Comparison of ENCODE assay signal across 8 mouse cellular contexts in the genomic region with DNA sequence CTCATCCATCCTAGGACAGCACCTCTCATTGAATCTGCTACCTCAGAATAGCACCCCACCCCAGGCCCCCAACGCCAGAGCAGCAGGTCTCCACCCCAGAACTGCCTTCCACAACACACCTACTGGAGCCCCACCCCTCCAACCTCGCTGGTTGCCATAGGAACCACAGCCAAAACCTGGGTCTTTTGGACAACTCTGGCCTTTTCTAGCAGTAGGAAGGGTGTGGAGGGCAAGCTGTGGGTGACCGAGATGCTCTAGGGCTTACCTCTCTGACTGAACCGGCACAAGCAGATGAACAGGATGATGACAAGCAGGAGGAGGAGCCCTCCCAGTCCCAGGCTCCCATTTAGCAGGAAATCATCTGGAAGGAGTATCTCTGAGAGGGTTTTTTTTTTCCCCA. TPM values are rescaled to one million over a fixed set of nuclear protein-coding genes. Genes with fewer than 3 reads are reported as not detected.
DNase-seq lines count a peak whose midpoint lies in the region; ATAC-seq and TF ChIP-seq lines count a peak whose summit lies in the region.

No protein-coding gene starts in this region.

- DNase-seq in CH12.LX (ENCODE audit: extremely low read depth) (no peak), WW6 (ENCODE audit: low read depth, low spot score) (peak; percentile 67)
- no peak for DNase-seq in liver, embryonic 14.5 days (ENCODE audit: low read depth in 3 of 3, low spot score in 3 of 3)
- DNase-seq in naive thymus-derived CD4-positive, alpha-beta T cell, adult 2 months (ENCODE audit: low read depth): peak; percentile 85
- peak; percentile 38 for DNase-seq in yolk sac, embryonic 10.5 days (ENCODE audit: low spot score)
- no peak for DNase-seq in left cerebral cortex, adult 8-10 months (ENCODE audit: low spot score in 2 of 2)
- no peak for DNase-seq in layer of hippocampus, postnatal 25 days (ENCODE audit: extremely low spot score in 1 of 2, low spot score in 1 of 2)

- H3K4me2 ChIP-seq in CH12.LX (ENCODE audit: insufficient read depth, low read depth, poor library complexity, severe bottlenecking): peak overlapping the region; percentile 81
- H3K4me2 ChIP-seq in heart, embryonic 12.5 days: peak overlapping the region; percentile 73
- H3K4me2 ChIP-seq in liver, embryonic 14.5 days (ENCODE audit: low read depth): peak overlapping the region; percentile 64

- no peak for TF ChIP-seq RAD21 in CH12.LX (IDR thresholded peaks at IDR 0.05; ENCODE audit: low read depth, low read length)

- in situ Hi-C loops in CH12.LX (cut with MboI; ENCODE audit: low pct_ligation_motif_present, low pct_unique_long_range_greater_than_20kb, low sequenced_read_pairs): no loop called here

- no peak for TF ChIP-seq EP300 in CH12.LX (IDR thresholded peaks at IDR 0.05; ENCODE audit: low read length)
- no peak for TF ChIP-seq EP300 in liver, embryonic 14.5 days (IDR thresholded peaks at IDR 0.05; ENCODE audit: low read depth)

- H3K9ac ChIP-seq in CH12.LX (ENCODE audit: insufficient read depth, low read depth): peak overlapping the region; percentile 59
- peak overlapping the region; percentile 64; the same call in 1 of the 2 replicates for H3K9ac ChIP-seq in heart, embryonic 12.5 days
- no peak overlapping the region for H3K9ac ChIP-seq in liver, embryonic 14.5 days (replicated peaks)

- H3K9me3 ChIP-seq in CH12.LX (replicated peaks; ENCODE audit: low read length): no peaks in the 10 kb centered on the region
- H3K9me3 ChIP-seq in heart, embryonic 12.5 days (replicated peaks): no peaks in the 10 kb centered on the region
- no peaks in the 10 kb centered on the region for H3K9me3 ChIP-seq in liver, embryonic 14.5 days (ENCODE audit: control insufficient read depth, low read length)

- TF ChIP-seq POLR2A in CH12.LX (IDR thresholded peaks at IDR 0.05; ENCODE audit: low read depth, low read length): no peak; the same call in 1 of the 2 replicates

- peak overlapping the region; percentile 30; the same call in 1 of the 2 replicates for H3K27ac ChIP-seq in CH12.LX (ENCODE audit: insufficient read depth, low read depth)
- H3K27ac ChIP-seq in heart, embryonic 12.5 days (ENCODE audit: poor library complexity, severe bottlenecking): peak overlapping the region; percentile 62
- H3K27ac ChIP-seq in liver, embryonic 14.5 days: no peak overlapping the region

- H3K27me3 ChIP-seq in CH12.LX (replicated peaks): no peaks in the 10 kb centered on the region
- H3K27me3 ChIP-seq in heart, embryonic 12.5 days (replicated peaks): no peaks in the 10 kb centered on the region
- H3K27me3 ChIP-seq in liver, embryonic 14.5 days (ENCODE audit: control insufficient read depth, insufficient read depth, low read length): no peaks in the 10 kb centered on the region

- peak overlapping the region in 2 of 3 experiments; percentile 13 to 48 for H3K4me3 ChIP-seq in CH12.LX (replicated peaks in 1 of 3; ENCODE audit: low read depth in 2 of 3, low read length in 2 of 3, poor library complexity in 1 of 3)
- H3K4me3 ChIP-seq in heart, embryonic 12.5 days: peak overlapping the region; percentile 55
- H3K4me3 ChIP-seq in liver, embryonic 14.5 days (ENCODE audit: insufficient read depth in 1 of 2, low read depth in 2 of 2, low read length in 2 of 2): peak overlapping the region; percentile 5 to 53; a peak in 3 of 4 replicates

- H3K4me1 ChIP-seq in CH12.LX (ENCODE audit: control insufficient read depth in 1 of 2, insufficient read depth in 2 of 2): peaks cover 24 to 71% of the 10 kb centered on the region in 2 experiments
- peaks cover 12% of the 10 kb centered on the region for H3K4me1 ChIP-seq in heart, embryonic 12.5 days (replicated peaks)
- H3K4me1 ChIP-seq in liver, embryonic 14.5 days (replicated peaks; ENCODE audit: control insufficient read depth in 2 of 2, insufficient read depth in 2 of 2, low read length in 1 of 2): peaks cover 3 to 10% of the 10 kb centered on the region in 2 experiments; a peak in 3 of 4 replicates

- peaks cover 0 to 11% of the 10 kb centered on the region in 2 experiments for H3K36me3 ChIP-seq in CH12.LX (replicated peaks in 1 of 2; ENCODE audit: control insufficient read depth in 1 of 2, insufficient read depth in 1 of 2, low read length in 1 of 2)
- H3K36me3 ChIP-seq in heart, embryonic 12.5 days: no peaks in the 10 kb centered on the region
- no peaks in the 10 kb centered on the region for H3K36me3 ChIP-seq in liver, embryonic 14.5 days (replicated peaks; ENCODE audit: control insufficient read depth, insufficient read depth, low read depth)

- peak; percentile 54 for ATAC-seq in heart, embryonic 12.5 days (ENCODE audit: insufficient number of reproducible peaks, low FRiP score)
- ATAC-seq in liver, embryonic 14.5 days (ENCODE audit: insufficient read depth): 0 out of 2 replicates have a peak, but pooled peaks have one; percentile 12

- WGBS in heart, embryonic 12.5 days: 3% methylated on average over 4 of the region's 4 CpGs
- WGBS in liver, embryonic 14.5 days (ENCODE audit: insufficient replicate concordance): 2% methylated on average over 4 of the region's 4 CpGs

- no peaks in the 10 kb centered on the region for H3K79me2 ChIP-seq in CH12.LX (replicated peaks; ENCODE audit: control insufficient read depth, extremely low read depth, insufficient read depth, poor library complexity, severe bottlenecking)

- TF ChIP-seq CTCF in CH12.LX (conservative IDR thresholded peaks at IDR 0.05 in 1 of 2, IDR thresholded peaks at IDR 0.05 in 1 of 2; ENCODE audit: low read depth in 2 of 2, low read length in 2 of 2): no peak
- no peak for TF ChIP-seq CTCF in liver, embryonic 14.5 days (IDR thresholded peaks at IDR 0.05; ENCODE audit: low read depth)

- dilution Hi-C loops in CH12.LX (cut with MboI; ENCODE audit: extremely low pct_ligation_motif_present, extremely low pct_unique_long_range_greater_than_20kb, low sequenced_read_pairs): no loop called here

TF ChIP-seq in CH12.LX, 34 proteins besides CTCF, POLR2A, EP300 and RAD21 (continues in another document):
- no peak for TF ChIP-seq UBTF (IDR thresholded peaks at IDR 0.05; ENCODE audit: low read depth, low read length)
- TF ChIP-seq HCFC1 (IDR thresholded peaks at IDR 0.05; ENCODE audit: low read depth, low read length): no peak
- no peak for TF ChIP-seq MAZ (IDR thresholded peaks at IDR 0.05; ENCODE audit: low read depth, low read length)
- no peak for TF ChIP-seq PAX5 (IDR thresholded peaks at IDR 0.05; ENCODE audit: low read length)
- no peak for TF ChIP-seq NELFE (IDR thresholded peaks at IDR 0.05; ENCODE audit: low read depth, low read length)
- no peak for TF ChIP-seq MAX (IDR thresholded peaks at IDR 0.05; ENCODE audit: low read length)
- no peak for TF ChIP-seq SIN3A (IDR thresholded peaks at IDR 0.05; ENCODE audit: low read length)
- TF ChIP-seq NRF1 (IDR thresholded peaks at IDR 0.05; ENCODE audit: low read depth, low read length): no peak

RNA-seq across cellular contexts. Expression of a gene that starts 1.6 kb away (rescaled TPM):
- 6.0 and 8.4 TPM in 2 replicates for total RNA-seq in CH12.LX (2012; rRNA removed)
- 2.9 and 4.4 TPM in 2 replicates for total RNA-seq in CH12.LX (2014; rRNA removed)
- polyA plus RNA-seq in CH12.LX (2012; ENCODE audit: insufficient read length, low read depth): 8.5 and 9.0 TPM in 2 replicates
- 3.3 and 5.2 TPM in 2 replicates for polyA plus RNA-seq in heart, embryonic 12.5 days (2016; fragmentation: Nextera tagmentation; extraction: Ambion mirVana)
- polyA plus RNA-seq in liver, embryonic 14.5 days (2012; rRNA removed): 25.6 and 37.4 TPM in 2 replicates
- polyA plus RNA-seq in liver, embryonic 14.5 days (2014; fragmentation: Nextera tagmentation; extraction: Ambion mirVana): 32.8 and 37.7 TPM in 2 replicates
- total RNA-seq in left cerebral cortex, adult 8-10 months (2022): 10 to 100 TPM in 1 of 4 experiments, 1 to 10 TPM in 3; 6.5 to 10.1 (median 7.9) TPM
- 1 to 10 TPM; 8.1 to 8.9 TPM for total RNA-seq in layer of hippocampus, postnatal 25 days (2021)

RNA-seq across cellular contexts. Expression of a gene that starts 7.6 kb away (rescaled TPM):
- total RNA-seq in CH12.LX (2012; rRNA removed) (120 and 150 TPM in 2 replicates), CH12.LX (2014; rRNA removed) (228 and 234 TPM in 2 replicates)
- polyA plus RNA-seq in CH12.LX (2012; ENCODE audit: insufficient read length, low read depth): 263 and 267 TPM in 2 replicates
- polyA plus RNA-seq in heart, embryonic 12.5 days (2016; fragmentation: Nextera tagmentation; extraction: Ambion mirVana): 0.14 and 0.31 TPM in 2 replicates
- 0.47 and 0.70 TPM in 2 replicates for polyA plus RNA-seq in liver, embryonic 14.5 days (2012; rRNA removed)
- 0.28 and 0.64 TPM in 2 replicates for polyA plus RNA-seq in liver, embryonic 14.5 days (2014; fragmentation: Nextera tagmentation; extraction: Ambion mirVana)
- 1 to 10 TPM in 3 of 4 experiments, not detected in 1; 1.0 to 1.6 (median 1.2) TPM for total RNA-seq in left cerebral cortex, adult 8-10 months (2022)
- total RNA-seq in layer of hippocampus, postnatal 25 days (2021): under 1 TPM; 0.42 to 0.54 TPM

RNA-seq across cellular contexts. Expression of a gene that starts 10.8 kb away (rescaled TPM):
- 7.0 and 14.7 TPM in 2 replicates for total RNA-seq in CH12.LX (2012; rRNA removed)
- 14.1 and 15.5 TPM in 2 replicates for total RNA-seq in CH12.LX (2014; rRNA removed)
- polyA plus RNA-seq in CH12.LX (2012; ENCODE audit: insufficient read length, low read depth): 14.7 and 19.7 TPM in 2 replicates
- polyA plus RNA-seq in heart, embryonic 12.5 days (2016; fragmentation: Nextera tagmentation; extraction: Ambion mirVana): 4.3 and 4.4 TPM in 2 replicates
- 3.1 and 8.1 TPM in 2 replicates for polyA plus RNA-seq in liver, embryonic 14.5 days (2012; rRNA removed)
- polyA plus RNA-seq in liver, embryonic 14.5 days (2014; fragmentation: Nextera tagmentation; extraction: Ambion mirVana): 18.6 and 20.7 TPM in 2 replicates
- total RNA-seq in left cerebral cortex, adult 8-10 months (2022): 10 to 100 TPM; 11.2 to 30.3 (median 17.4) TPM
- total RNA-seq in layer of hippocampus, postnatal 25 days (2021): 10 to 100 TPM; 10.4 to 10.8 TPM

RNA-seq across cellular contexts. Expression of a gene that starts 15.1 kb away (rescaled TPM):
- total RNA-seq in CH12.LX (2012; rRNA removed) (18.8 and 28.0 TPM in 2 replicates), CH12.LX (2014; rRNA removed) (19.0 and 20.8 TPM in 2 replicates)
- polyA plus RNA-seq in CH12.LX (2012; ENCODE audit: insufficient read length, low read depth): 25.2 and 28.3 TPM in 2 replicates
- 0.12 TPM in 1 of 2 replicates, not detected in the other for polyA plus RNA-seq in heart, embryonic 12.5 days (2016; fragmentation: Nextera tagmentation; extraction: Ambion mirVana)
- 0.42 and 0.73 TPM in 2 replicates for polyA plus RNA-seq in liver, embryonic 14.5 days (2012; rRNA removed)
- 0.15 and 0.43 TPM in 2 replicates for polyA plus RNA-seq in liver, embryonic 14.5 days (2014; fragmentation: Nextera tagmentation; extraction: Ambion mirVana)
- under 1 TPM in 1 of 4 experiments, not detected in 3; 0.39 TPM for total RNA-seq in left cerebral cortex, adult 8-10 months (2022)
- not detected for total RNA-seq in layer of hippocampus, postnatal 25 days (2021)

RNA-seq across cellular contexts. Expression of a gene that starts 18.5 kb away (rescaled TPM):
- total RNA-seq in CH12.LX (2012; rRNA removed): 8.9 and 13.4 TPM in 2 replicates
- 18.9 and 19.6 TPM in 2 replicates for total RNA-seq in CH12.LX (2014; rRNA removed)
- 50.4 and 53.0 TPM in 2 replicates for polyA plus RNA-seq in CH12.LX (2012; ENCODE audit: insufficient read length, low read depth)
- not detected in 2 replicates for polyA plus RNA-seq in heart, embryonic 12.5 days (2016; fragmentation: Nextera tagmentation; extraction: Ambion mirVana)
- 0.04 and 0.07 TPM in 2 replicates for polyA plus RNA-seq in liver, embryonic 14.5 days (2012; rRNA removed)
- polyA plus RNA-seq in liver, embryonic 14.5 days (2014; fragmentation: Nextera tagmentation; extraction: Ambion mirVana): not detected in 2 replicates
- 1 to 10 TPM in 1 of 4 experiments, under 1 TPM in 3; 0.28 to 1.2 (median 0.58) TPM for total RNA-seq in left cerebral cortex, adult 8-10 months (2022)
- under 1 TPM in 1 of 2 experiments, not detected in 1; 0.20 TPM for total RNA-seq in layer of hippocampus, postnatal 25 days (2021)

Comparison
In these comparisons a context has a peak if more than half of its experiments do, and no peak if none do; other contexts are left out.
1. DNase-seq: peak in WW6 (single experiment), naive thymus-derived CD4-positive, alpha-beta T cell, adult 2 months (single experiment) and yolk sac, embryonic 10.5 days (single experiment); none in CH12.LX (single experiment), liver, embryonic 14.5 days (0 of 3), left cerebral cortex, adult 8-10 months (0 of 2) and layer of hippocampus, postnatal 25 days (0 of 2).
2. RNA of a gene that starts 7.6 kb away (total RNA-seq): 120 to 234 TPM in CH12.LX; 1.0 to 1.6 TPM in left cerebral cortex, adult 8-10 months and 0.42 to 0.54 TPM in layer of hippocampus, postnatal 25 days; every median in the first group is over 10 times any median in the second.
3. Peak in every context shown above with its lines, with median percentiles within 50 percentile points of each other: H3K4me2 ChIP-seq and H3K4me3 ChIP-seq.